Mouse (Mus musculus) midbrain, embryonic 14.5 days (tissue): ENCODE results near the gene Nkrf. TPM values are rescaled to one million over a fixed set of nuclear protein-coding genes. Genes with fewer than 3 reads are reported as not detected.

Source experiments
- ATAC-seq: fragments of 200-750 bp; cut with Nextera tagmentation; 2 replicates; pipeline ENCODE4 v1.8.0; 2017; ENCODE audit warnings: moderate number of reproducible peaks, moderate library complexity; ENCODE audit not compliant: low FRiP score, low TSS enrichment
- DNase-seq: peaks from one replicate; pipeline ENCODE4 v3.0.0-alpha.2; 2015
- H3K27ac ChIP-seq: fragments of 300-500 bp; sonication (generic); replicated peaks from 2 replicates; pipeline ENCODE4 v1.5.1; 2014; ENCODE audit warnings: mild to moderate bottlenecking, low read depth, low read length, moderate library complexity
- H3K27me3 ChIP-seq: fragments of 300-500 bp; sonication (generic); 2 replicates; pipeline ENCODE4 v1.6.1; 2014; ENCODE audit warnings: low read length, control low read depth, mixed read lengths; ENCODE audit not compliant: control insufficient read depth, insufficient read depth
- H3K36me3 ChIP-seq: fragments of 300-500 bp; sonication (generic); 2 replicates; pipeline ENCODE4 v1.6.1; 2014; ENCODE audit warnings: low read length, control low read depth; ENCODE audit not compliant: control insufficient read depth, insufficient read depth
- H3K4me1 ChIP-seq: fragments of 300-500 bp; sonication (generic); 2 replicates; pipeline ENCODE4 v1.6.1; 2014; ENCODE audit warnings: mild to moderate bottlenecking, antibody characterized with exemption, low read length, control low read depth; ENCODE audit not compliant: control insufficient read depth, insufficient read depth
- H3K4me2 ChIP-seq: fragments of 300-500 bp; sonication (generic); 2 replicates; pipeline ENCODE4 v1.6.1; 2014; ENCODE audit warnings: mild to moderate bottlenecking, low read length, moderate library complexity
- H3K4me3 ChIP-seq: fragments of 300-500 bp; sonication (generic); replicated peaks from 2 replicates; pipeline ENCODE4 v1.5.1; 2014; ENCODE audit warnings: low read depth, low read length
- H3K9ac ChIP-seq: fragments of 300-500 bp; sonication (generic); replicated peaks from 2 replicates; pipeline ENCODE4 v1.6.1; 2014; ENCODE audit warnings: mild to moderate bottlenecking, low read length, moderate library complexity
- H3K9me3 ChIP-seq: fragments of 300-500 bp; sonication (generic); 2 replicates; pipeline ENCODE4 v1.6.1; 2016; ENCODE audit warnings: low read length, control low read depth, mixed read lengths; ENCODE audit not compliant: control insufficient read depth
- WGBS: fragments of 180-500 bp; shearing (Covaris S2); extraction: QIAGEN DNeasy Blood & Tissue Kit; methylation state at CpG from one replicate; pipeline ENCODE4 v1.1.7; 2014; 5-methylcytosine and 5-hydroxymethylcytosine counted together
- polyA plus RNA-seq: library from polyadenylated mRNA; unstranded; fragments of >200 nt; fragmentation: Nextera tagmentation; extraction: Ambion mirVana; gene quantifications from 2 replicates; pipeline ENCODE4 v1.2.1, GENCODE M21; 2014

The Nkrf gene
- polyA plus RNA-seq, 1 experiment from 2014 or later, result 20.0 TPM

DNA sequence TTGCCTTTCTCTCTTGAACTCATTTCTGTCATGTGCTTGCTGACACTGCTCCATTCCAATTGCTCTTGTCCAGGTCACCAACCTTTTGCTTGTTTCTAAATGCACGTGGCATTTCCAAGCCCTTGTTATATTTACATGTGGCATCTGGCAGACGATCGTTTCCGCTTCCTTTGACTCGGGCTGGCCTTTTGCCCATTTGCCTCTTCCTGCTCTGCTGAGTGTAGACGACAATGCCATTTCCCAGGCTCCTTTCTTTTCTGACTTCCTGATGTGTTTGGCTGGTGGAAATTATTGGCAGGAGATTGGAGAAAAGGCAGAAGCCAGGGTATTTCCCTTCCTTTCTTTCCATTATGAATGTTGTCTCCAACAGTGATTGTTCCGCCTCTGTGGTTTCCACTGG, 63.3 kb downstream of the Nkrf start:
- Histone ChIP-seq H3K27me3 (no peaks in the 10 kb centered on the region), H3K4me1 (no peaks in the 10 kb centered on the region), H3K36me3 (no peaks in the 10 kb centered on the region), H3K9ac (no peak overlapping the region), H3K4me2 (no peak overlapping the region), H3K4me3 (no peak overlapping the region), H3K27ac (no peak overlapping the region), H3K9me3 (no peaks in the 10 kb centered on the region)
- ATAC-seq (no peak), DNase-seq (no peak)
- 83% methylated on average over 7 of the region's 7 CpGs for WGBS

Other genes starting within 250 kb of the Nkrf start
- 0.65 and 0.71 TPM in 2 replicates for gene Slc25a43, start 159.2 kb downstream of the Nkrf start, polyA plus RNA-seq
- 552 and 571 TPM in 2 replicates for gene Slc25a5, start 107.2 kb downstream of the Nkrf start, polyA plus RNA-seq
- 130 and 132 TPM in 2 replicates for gene Ube2a, start 29.0 kb downstream of the Nkrf start, polyA plus RNA-seq
- gene C330007P06Rik, start 28.8 kb downstream of the Nkrf start, polyA plus RNA-seq, result 15.7 and 23.0 TPM in 2 replicates
- gene Sept6, start 88.9 kb upstream of the Nkrf start, polyA plus RNA-seq, result 62.2 and 76.7 TPM in 2 replicates
- not detected in 2 replicates for gene Sowahd, start 145.9 kb upstream of the Nkrf start, polyA plus RNA-seq
- gene Rpl39, start 182.5 kb upstream of the Nkrf start, polyA plus RNA-seq, result 348 and 369 TPM in 2 replicates
- gene Upf3b, start 207.4 kb upstream of the Nkrf start, polyA plus RNA-seq, result 26.6 and 28.8 TPM in 2 replicates
- 27.1 and 29.4 TPM in 2 replicates for gene Nkap, start 223.9 kb upstream of the Nkrf start, polyA plus RNA-seq